Mouse (Mus musculus) heart, postnatal 0 days (tissue): Measurements from ENCODE around the gene Dll3.

Source experiments
- CTCF ChIP-seq: IDR thresholded peaks from 2 replicates; pipeline ENCODE4 v1.5.1; 2016; ENCODE audit warnings: antibody characterized with exemption, control low read depth, low read depth
- EP300 ChIP-seq: IDR thresholded peaks from 2 replicates; pipeline ENCODE4 v1.6.1; 2016; ENCODE audit warnings: antibody characterized with exemption, low read depth

- TF ChIP-seq CTCF (no peak), EP300 (no peak)
These were observed 3.6 kb upstream of the Dll3 start for GRCm38 (mm10) chr7:28305641-28306040.
